Mouse (Mus musculus): ENCODE data around the gene Rwdd2a. TPM values are rescaled to one million over a fixed set of nuclear protein-coding genes. Genes with fewer than 3 reads are reported as not detected.

Rwdd2a gene
- total and polyA plus RNA-seq, 3 experiments: 1.2 to 2.4 TPM; not detected in 1

GRCm38 (mm10) chr9:86622062-86622461, 50.3 kb downstream of the Rwdd2a start:
- DNase-seq (ENCODE audit: low read depth, low spot score): no peak
- no peaks in the 10 kb centered on the region for H3K9me3 ChIP-seq (replicated peaks; ENCODE audit: insufficient read depth, low read length)
- H3K27ac ChIP-seq (ENCODE audit: control insufficient read depth, low read depth, low read length): no peak overlapping the region
- no peak for TF ChIP-seq GATA1 (IDR thresholded peaks at IDR 0.05; ENCODE audit: low read depth, low read length)
- H3K9ac ChIP-seq (ENCODE audit: control insufficient read depth, low read depth, low read length, poor library complexity, severe bottlenecking): no peak overlapping the region
- H3K36me3 ChIP-seq (ENCODE audit: control insufficient read depth in 1 of 2, insufficient read depth in 2 of 2, low read length in 2 of 2): peaks cover 0 to 3% of the 10 kb centered on the region in 2 experiments; a peak in 2 of 4 replicates
- H3K4me3 ChIP-seq (ENCODE audit: control insufficient read depth in 1 of 2, insufficient read depth in 1 of 2, low read depth in 2 of 2, low read length in 2 of 2): no peak overlapping the region
- no peaks in the 10 kb centered on the region for H3K79me2 ChIP-seq (ENCODE audit: control insufficient read depth, insufficient read depth, low read length, poor library complexity)
- no peaks in the 10 kb centered on the region for H3K27me3 ChIP-seq (ENCODE audit: control insufficient read depth in 1 of 2, insufficient read depth in 2 of 2, low read length in 2 of 2)
- no peaks in the 10 kb centered on the region for H3K4me1 ChIP-seq (ENCODE audit: control insufficient read depth in 1 of 2, insufficient read depth in 2 of 2, low read length in 2 of 2)

- no peaks in the 10 kb centered on the region for H3K27me3 ChIP-seq (ENCODE audit: control insufficient read depth in 1 of 2, insufficient read depth in 2 of 2, low read length in 2 of 2)
- H3K4me1 ChIP-seq (ENCODE audit: control insufficient read depth in 1 of 2, insufficient read depth in 2 of 2, low read length in 2 of 2): no peaks in the 10 kb centered on the region
- H3K4me3 ChIP-seq (ENCODE audit: control insufficient read depth in 1 of 2, insufficient read depth in 1 of 2, low read depth in 2 of 2, low read length in 2 of 2): no peak overlapping the region
- no peaks in the 10 kb centered on the region for H3K9me3 ChIP-seq (replicated peaks; ENCODE audit: insufficient read depth, low read length)
- DNase-seq (ENCODE audit: low read depth, low spot score): no peak
- H3K79me2 ChIP-seq (ENCODE audit: control insufficient read depth, insufficient read depth, low read length, poor library complexity): no peaks in the 10 kb centered on the region
- no peak overlapping the region for H3K27ac ChIP-seq (ENCODE audit: control insufficient read depth, low read depth, low read length)
- H3K9ac ChIP-seq (ENCODE audit: control insufficient read depth, low read depth, low read length, poor library complexity, severe bottlenecking): no peak overlapping the region
- H3K36me3 ChIP-seq (ENCODE audit: control insufficient read depth in 1 of 2, insufficient read depth in 2 of 2, low read length in 2 of 2): peaks cover 0 to 5% of the 10 kb centered on the region in 2 experiments; a peak in 2 of 4 replicates
- no peak for TF ChIP-seq MEF2A (IDR thresholded peaks at IDR 0.05; ENCODE audit: extremely low read depth, insufficient replicate concordance, low read depth, low read length, poor library complexity, severe bottlenecking)
- TF ChIP-seq SIN3A (IDR thresholded peaks at IDR 0.05; ENCODE audit: low read length): no peak
- TF ChIP-seq ETS1 (IDR thresholded peaks at IDR 0.05; ENCODE audit: low read depth, low read length): no peak
- no peak for TF ChIP-seq CHD2 (IDR thresholded peaks at IDR 0.05; ENCODE audit: low read length)
- TF ChIP-seq MAX (IDR thresholded peaks at IDR 0.05; ENCODE audit: low read length): no peak
- TF ChIP-seq MAFK (IDR thresholded peaks at IDR 0.05; ENCODE audit: borderline replicate concordance, low read depth, low read length): no peak
- TF ChIP-seq MAZ (IDR thresholded peaks at IDR 0.05; ENCODE audit: low read depth, low read length): no peak
- no peak for TF ChIP-seq ZNF384 (IDR thresholded peaks at IDR 0.05; ENCODE audit: low read depth, low read length)
- TF ChIP-seq ZMIZ1 (IDR thresholded peaks at IDR 0.05; ENCODE audit: low read depth, low read length): no peak
- no peak for TF ChIP-seq MYB (IDR thresholded peaks at IDR 0.05; ENCODE audit: low read depth, low read length)
- no peak for TF ChIP-seq USF2 (IDR thresholded peaks at IDR 0.05; ENCODE audit: borderline replicate concordance in 1 of 2, insufficient read depth in 1 of 2, low read depth in 1 of 2, low read length in 2 of 2)
- no peak for TF ChIP-seq HCFC1 (IDR thresholded peaks at IDR 0.05; ENCODE audit: low read depth, low read length)
- TF ChIP-seq TAL1 (IDR thresholded peaks at IDR 0.05; ENCODE audit: low read length): no peak
- no peak for TF ChIP-seq CTCF (IDR thresholded peaks at IDR 0.05 in 2 of 3, conservative IDR thresholded peaks at IDR 0.05 in 1 of 3; ENCODE audit: control insufficient read depth in 1 of 3, insufficient read depth in 1 of 3, low read depth in 2 of 3, low read length in 3 of 3, poor library complexity in 1 of 3, severe bottlenecking in 1 of 3)
- no peak for TF ChIP-seq POLR2A (IDR thresholded peaks at IDR 0.05; ENCODE audit: control insufficient read depth in 1 of 2, insufficient read depth in 1 of 2, low read depth in 1 of 2, low read length in 2 of 2, poor library complexity in 1 of 2)
These were observed 52.2 kb downstream of the Rwdd2a start for GRCm38 (mm10) chr9:86624039-86624438.

Other genes starting within 250 kb of the Rwdd2a start
- 4.3 and 6.4 TPM in 2 replicates for gene Ube2cbp, start 107.0 kb upstream of the Rwdd2a start, total RNA-seq (2012; rRNA removed)
- gene Ube2cbp, start 107.0 kb upstream of the Rwdd2a start, polyA plus RNA-seq (2012; ENCODE audit: insufficient read depth in 1 of 2, insufficient read length in 2 of 2, low read depth in 1 of 2, low replicate concordance in 2 of 2, missing spikeins in 1 of 2): 1 to 10 TPM in 1 of 2 experiments, not detected in 1; 7.2 TPM
- 14.6 and 15.0 TPM in 2 replicates for gene Dop1a, start 104.8 kb upstream of the Rwdd2a start, total RNA-seq (2012; rRNA removed)
- 10 to 100 TPM in 1 of 2 experiments, not detected in 1; 16.8 TPM for gene Dop1a, start 104.8 kb upstream of the Rwdd2a start, polyA plus RNA-seq (2012; ENCODE audit: insufficient read depth in 1 of 2, insufficient read length in 2 of 2, low read depth in 1 of 2, low replicate concordance in 2 of 2, missing spikeins in 1 of 2)
- gene Pgm3, start 149 bp upstream of the Rwdd2a start, total RNA-seq (2012; rRNA removed): 10.2 and 10.3 TPM in 2 replicates
- 10 to 100 TPM in 1 of 2 experiments, not detected in 1; 10.9 TPM for gene Pgm3, start 149 bp upstream of the Rwdd2a start, polyA plus RNA-seq (2012; ENCODE audit: insufficient read depth in 1 of 2, insufficient read length in 2 of 2, low read depth in 1 of 2, low replicate concordance in 2 of 2, missing spikeins in 1 of 2)
- gene Me1, start 124.0 kb downstream of the Rwdd2a start, total RNA-seq (2012; rRNA removed): 7.1 and 12.1 TPM in 2 replicates
- 100 to 1,000 TPM in 1 of 2 experiments, 10 to 100 TPM in 1; 23.4 to 123 TPM for gene Me1, start 124.0 kb downstream of the Rwdd2a start, polyA plus RNA-seq (2012; ENCODE audit: insufficient read depth in 1 of 2, insufficient read length in 2 of 2, low read depth in 1 of 2, low replicate concordance in 2 of 2, missing spikeins in 1 of 2)
- not detected in 2 replicates for gene Prss35, start 171.7 kb downstream of the Rwdd2a start, total RNA-seq (2012; rRNA removed)
- gene Prss35, start 171.7 kb downstream of the Rwdd2a start, polyA plus RNA-seq (2012; ENCODE audit: insufficient read depth in 1 of 2, insufficient read length in 2 of 2, low read depth in 1 of 2, low replicate concordance in 2 of 2, missing spikeins in 1 of 2): not detected